Mouse (Mus musculus) bone marrow, adult 2 months (tissue): ENCODE measurements around the gene Pigv.

ENCODE experiments used
- CTCF ChIP-seq: fragments of 200-500 bp; IDR thresholded peaks from 2 replicates; pipeline ENCODE4 v1.5.1; 2011; ENCODE audit warnings: low read length, control low read depth; ENCODE audit not compliant: control insufficient read depth, insufficient read depth
- POLR2A ChIP-seq: fragments of 200-500 bp; IDR thresholded peaks from 2 replicates; pipeline ENCODE4 v1.6.1; 2011; ENCODE audit warnings: low read depth, mild to moderate bottlenecking, control low read depth, low read length, borderline replicate concordance; ENCODE audit not compliant: control insufficient read depth

DNA sequence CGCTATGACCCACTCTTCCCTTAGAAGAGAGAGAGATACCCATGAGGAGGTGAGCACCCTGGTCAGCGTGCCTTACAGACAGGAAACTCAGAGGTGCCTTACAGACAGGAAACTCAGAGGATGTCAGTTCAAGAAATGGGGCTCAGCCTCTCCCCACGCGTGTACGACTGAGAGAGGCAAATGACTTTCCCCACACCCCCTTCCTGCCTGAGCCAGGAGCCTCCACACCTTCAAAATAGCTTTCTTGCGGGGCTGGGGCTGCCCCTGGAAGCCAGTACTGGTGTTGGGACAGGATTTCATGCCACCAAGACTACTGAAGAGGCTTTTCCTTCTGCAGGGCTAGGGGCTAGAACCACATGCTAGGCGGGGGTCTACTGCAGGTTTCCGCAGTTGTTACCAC, 51.8 kb downstream of the Pigv start:
- TF ChIP-seq CTCF (no peak), POLR2A (no peak)
